Mouse (Mus musculus) left cerebral cortex, postnatal 14 days (tissue): ENCODE measurements at regions not wholly inside any gene's neighbourhood (a gene's known extent, or its start where the extent isn't known, plus 50 kb on each side); places are given as distances from the start of the nearest gene placed in this dataset.

ENCODE experiments used
- DNase-seq, 2 experiments: peaks; one replicate each; pipeline ENCODE4 v3.0.0; 2021 to 2022; ENCODE audit warnings: low spot score in 2 of 2, mixed read lengths in 1 of 2
- intact Hi-C: fragments of 180-260 bp; cut with DNase I; formaldehyde crosslinking; loops from one replicate; pipeline ENCODE4 v1.15.1; 2025

DNA sequence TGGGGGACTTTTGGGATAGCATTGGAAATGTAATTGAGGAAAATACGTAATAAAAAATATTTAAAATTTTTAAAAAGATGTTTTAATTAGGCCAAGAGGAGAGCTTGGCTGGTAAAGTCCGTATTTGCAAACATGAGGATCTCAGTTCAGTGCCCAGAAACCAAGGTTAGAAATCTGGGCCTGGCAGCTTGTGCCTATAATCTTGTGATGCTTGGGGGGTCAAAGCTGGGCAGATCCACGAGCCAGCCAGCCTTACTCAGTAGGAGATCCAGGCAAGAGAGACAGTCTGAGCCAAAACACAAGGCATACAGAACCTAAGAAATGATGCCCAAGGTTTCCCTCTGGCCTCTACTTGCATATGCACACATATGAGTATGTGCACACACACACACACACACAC lies 54.1 kb upstream of the Cxadr start:
- intact Hi-C loops: no loop called here
- no peak for DNase-seq

GRCm38 (mm10) chr16:78242678-78243077 lies 58.6 kb upstream of the Cxadr start:
- intact Hi-C loops: no loop called here
- DNase-seq: no peak

DNA sequence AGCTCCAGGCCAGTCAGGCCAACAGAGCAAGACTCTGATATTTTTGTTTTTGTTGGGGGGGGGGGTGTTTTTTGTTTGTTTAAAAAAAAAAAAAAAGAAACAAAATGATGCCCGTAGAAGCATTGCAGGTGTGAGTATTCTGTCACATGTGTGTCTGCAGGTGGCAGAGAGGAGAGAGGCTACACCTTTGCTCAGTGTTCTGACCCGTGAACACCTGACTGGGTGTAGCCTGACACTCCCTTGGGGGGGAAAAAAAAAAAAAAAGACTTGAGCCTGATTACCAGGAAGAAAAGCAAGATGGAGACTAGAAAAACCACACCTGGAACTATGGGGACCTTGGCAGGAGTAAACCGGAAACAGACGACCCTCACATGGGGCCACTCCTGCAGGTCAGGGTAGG lies 61.1 kb upstream of the Cxadr start:
- intact Hi-C loops: no loop called here
- no peak for DNase-seq

GRCm38 (mm10) chr16:78238052-78238701 lies 63.1 kb upstream of the Cxadr start:
- DNase-seq: peak; percentile 46 to 52
- intact Hi-C loops: loop anchor here (5.0 kb wide), 1 partner anchor 64 kb away; the partner anchor contains the start of gene Cxadr

GRCm38 (mm10) chr16:78237641-78238051 lies 63.6 kb upstream of the Cxadr start:
- intact Hi-C loops: loop anchor here (5.0 kb wide), 1 partner anchor 65 kb away; the partner anchor contains the start of gene Cxadr
- no peak for DNase-seq

GRCm38 (mm10) chr16:78236746-78237640 lies 64.3 kb upstream of the Cxadr start:
- peak; percentile 12 to 20 for DNase-seq
- intact Hi-C loops: loop anchor here (5.0 kb wide), 1 partner anchor 65 kb away; the partner anchor contains the start of gene Cxadr

DNA sequence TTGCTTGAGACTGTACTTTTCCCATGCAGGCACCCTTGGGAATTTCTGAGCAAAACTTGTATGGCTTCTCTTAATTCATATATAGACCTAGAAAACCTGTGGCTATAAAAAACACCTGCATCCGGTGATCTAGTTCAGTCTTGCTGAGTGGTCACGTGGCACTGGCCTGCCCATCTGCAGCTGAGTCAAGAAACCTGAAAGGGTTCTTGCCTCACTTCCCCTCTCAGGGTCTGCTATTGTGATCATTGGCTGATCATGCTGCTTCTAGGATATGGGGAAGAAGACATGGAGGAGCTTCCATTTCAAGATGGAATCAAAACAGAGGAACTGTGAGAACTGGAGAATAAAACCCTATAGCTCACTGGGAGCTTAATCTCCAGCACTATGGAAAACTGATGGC lies 69.1 kb upstream of the Cxadr start:
- no peak for DNase-seq
- intact Hi-C loops: no loop called here

GRCm38 (mm10) chr16:78229013-78229412 lies 72.3 kb upstream of the Cxadr start:
- intact Hi-C loops: no loop called here
- DNase-seq: no peak

DNA sequence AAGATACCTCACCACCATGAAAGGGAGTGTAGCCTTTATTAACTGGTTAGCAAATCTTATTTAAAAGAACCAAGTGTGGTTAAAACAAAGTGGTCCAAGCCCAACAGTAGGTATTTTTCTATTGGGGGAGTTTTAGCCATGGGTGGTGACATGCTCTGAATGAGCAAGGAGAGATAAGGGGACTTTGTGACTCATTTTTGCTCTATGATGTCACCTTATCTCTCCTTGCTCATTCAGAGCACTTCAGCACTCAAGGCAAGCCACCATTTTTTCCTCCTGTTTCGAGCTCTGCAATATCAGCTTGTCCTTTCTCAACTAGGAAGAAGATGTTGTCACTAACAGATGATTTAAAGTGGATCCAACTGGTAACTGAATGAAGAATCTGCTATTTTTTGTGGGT lies 78.9 kb upstream of the Cxadr start:
- intact Hi-C loops: no loop called here
- DNase-seq: no peak

DNA sequence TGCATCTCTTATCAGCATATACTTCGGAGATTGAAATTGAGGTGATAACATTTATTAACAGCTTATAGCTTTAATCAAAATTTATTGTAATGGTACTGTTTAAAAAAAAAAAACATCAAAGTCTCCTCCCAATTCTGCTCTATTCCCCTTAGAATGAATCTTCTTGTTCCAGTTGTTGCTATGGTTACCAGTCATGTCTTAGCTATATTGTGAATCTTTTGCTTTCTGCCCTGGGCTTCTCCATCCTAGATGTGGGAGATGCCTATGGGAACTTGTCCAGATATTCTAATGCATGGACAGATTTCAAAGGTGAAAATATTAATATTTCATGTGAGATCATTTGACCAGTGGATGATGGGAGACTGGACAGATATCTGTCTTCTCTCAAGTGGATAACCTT lies 79.5 kb upstream of the Cxadr start:
- no peak for DNase-seq
- intact Hi-C loops: no loop called here

- intact Hi-C loops: no loop called here
- DNase-seq: peak in 1 of 2 experiments; percentile 20
Observed at GRCm38 (mm10) chr16:78217633-78218032, 83.7 kb upstream of the Cxadr start.

DNA sequence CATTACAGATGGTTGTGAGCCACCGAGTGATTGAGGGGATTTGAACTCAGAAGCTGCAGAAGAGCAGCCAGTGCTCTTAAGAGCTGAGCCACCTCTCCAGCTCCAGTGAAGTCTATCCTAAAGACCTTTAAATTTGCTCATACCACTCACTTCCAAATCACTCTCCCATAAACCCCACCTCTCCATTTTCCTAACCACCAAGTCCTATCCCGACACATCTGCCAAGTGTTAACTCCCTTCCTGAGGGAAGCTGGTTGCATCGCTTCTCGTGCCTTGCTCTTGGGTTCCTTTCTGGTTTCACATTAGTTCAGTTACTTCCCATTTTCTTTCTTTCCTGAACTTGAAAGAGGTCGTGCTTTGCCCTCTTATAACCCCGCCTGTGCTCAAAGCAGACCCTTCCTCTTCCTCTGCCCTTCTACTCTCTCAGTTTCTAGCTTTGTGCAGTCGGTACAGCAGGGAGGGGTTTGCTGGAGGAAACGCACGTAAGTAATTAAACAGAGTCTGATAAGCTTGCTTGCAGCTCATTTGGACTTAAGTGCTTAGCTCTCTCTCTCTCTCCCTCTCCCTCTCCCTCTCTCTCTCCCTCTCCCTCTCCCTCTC lies 84.4 kb upstream of the Cxadr start:
- intact Hi-C loops: no loop called here
- no peak for DNase-seq

DNA sequence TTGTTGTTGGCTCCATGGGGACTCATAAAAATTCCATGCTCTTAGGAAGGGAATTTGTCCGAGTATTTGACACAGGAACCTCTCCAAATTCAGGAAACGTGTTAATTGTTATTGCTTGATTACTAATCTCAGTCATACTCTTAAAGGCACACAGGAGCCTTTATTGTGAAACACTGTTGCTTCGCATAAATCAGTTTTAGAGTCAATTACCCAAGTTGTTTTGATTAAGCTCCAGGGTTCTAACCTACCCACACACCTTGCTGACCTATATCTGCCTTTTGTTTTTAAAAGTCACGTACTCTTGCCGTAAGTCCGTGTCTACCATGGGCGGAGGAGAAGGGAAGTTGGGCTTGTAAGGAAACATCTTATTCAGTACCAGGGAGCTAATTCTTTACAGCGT lies 89.6 kb upstream of the Cxadr start:
- intact Hi-C loops: no loop called here
- no peak for DNase-seq

DNA sequence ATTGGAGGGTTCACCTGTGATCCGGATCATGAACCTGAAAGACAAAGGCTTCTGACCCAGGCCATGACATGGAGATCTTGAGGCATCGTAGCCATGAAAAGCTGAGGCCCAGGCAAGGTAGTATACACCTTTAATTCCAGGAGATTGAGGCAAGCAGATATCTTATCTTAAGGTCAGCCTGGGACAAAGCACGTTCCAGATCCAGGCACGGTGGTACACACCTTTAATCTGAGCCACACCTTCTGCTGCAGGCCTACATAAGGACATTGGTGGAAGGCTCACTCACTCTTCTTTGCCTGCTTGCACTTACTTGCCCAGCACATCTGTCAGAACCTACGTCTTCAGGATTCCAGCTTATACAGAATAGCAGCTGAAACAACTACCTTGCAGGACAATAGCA lies 93.0 kb upstream of the Cxadr start:
- intact Hi-C loops: no loop called here
- no peak for DNase-seq

DNA sequence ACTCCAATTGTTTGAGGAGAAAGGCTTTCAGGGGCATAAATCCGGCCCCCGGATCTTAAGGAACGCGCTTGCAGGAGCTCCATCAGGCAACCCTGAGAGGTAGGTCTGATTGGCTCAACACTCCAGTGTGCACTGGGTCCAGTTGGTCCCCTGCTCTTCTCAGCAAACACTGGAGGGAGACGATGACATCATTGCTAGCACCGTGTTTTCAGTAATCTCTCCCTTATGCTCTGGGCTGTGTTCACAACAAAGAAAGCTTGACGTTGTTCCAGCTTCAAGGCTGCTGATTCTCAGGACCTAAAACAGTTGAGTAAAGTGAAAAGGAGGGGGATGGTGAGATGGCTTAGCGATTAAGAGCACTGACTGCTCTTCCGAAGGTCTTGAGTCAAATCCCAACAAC lies 97.0 kb upstream of the Cxadr start:
- intact Hi-C loops: no loop called here
- DNase-seq: no peak

DNA sequence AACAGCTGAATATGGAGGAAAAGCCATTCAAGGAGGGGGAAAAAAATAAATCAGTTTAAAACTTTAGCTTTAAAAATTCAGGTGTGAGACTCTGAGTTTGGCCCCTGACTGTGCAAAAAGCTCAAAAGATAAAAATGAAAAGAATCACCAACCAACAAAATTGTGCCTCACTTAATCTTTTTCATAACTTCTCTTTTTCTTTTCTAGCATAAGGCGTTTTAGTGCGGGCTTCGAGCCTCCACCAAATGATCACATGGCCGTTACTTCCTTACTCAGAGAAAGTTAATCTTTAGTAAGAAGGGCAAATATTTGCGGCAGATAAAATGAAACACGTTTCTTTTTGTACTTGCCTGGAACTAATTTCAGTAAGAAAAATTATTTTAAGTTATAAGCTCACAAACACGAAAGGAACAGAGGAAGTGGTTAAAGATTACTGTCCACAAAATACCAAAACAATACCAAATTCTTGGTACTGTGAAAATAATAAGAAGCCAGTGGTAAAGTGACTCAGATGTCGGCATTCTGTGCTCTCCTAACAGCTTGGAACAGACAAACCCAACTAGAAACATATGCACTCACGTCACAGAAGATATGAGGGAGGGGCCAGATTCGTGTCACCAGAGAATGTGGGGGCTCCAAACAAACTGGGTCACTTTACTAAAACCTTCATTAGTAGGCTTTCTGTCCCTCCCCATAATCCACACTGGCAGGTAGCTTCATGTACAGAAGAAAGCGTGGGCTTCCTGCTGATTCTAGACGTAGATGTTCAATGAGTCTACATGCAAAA lies 101.1 kb upstream of the Cxadr start:
- no peak for DNase-seq
- intact Hi-C loops: no loop called here

GRCm38 (mm10) chr16:78199252-78199651 lies 102.0 kb upstream of the Cxadr start:
- intact Hi-C loops: loop anchor here (2.0 to 10.0 kb wide), 5 partner anchors 103 to 746 kb away; partner anchors contain the start of gene Cxadr
- no peak for DNase-seq

- peak; percentile 73 to 85 for DNase-seq
- intact Hi-C loops: loop anchor here (2.0 to 10.0 kb wide), 5 partner anchors 104 to 746 kb away; partner anchors contain the start of gene Cxadr
Observed at GRCm38 (mm10) chr16:78198642-78199121, 102.6 kb upstream of the Cxadr start.

DNA sequence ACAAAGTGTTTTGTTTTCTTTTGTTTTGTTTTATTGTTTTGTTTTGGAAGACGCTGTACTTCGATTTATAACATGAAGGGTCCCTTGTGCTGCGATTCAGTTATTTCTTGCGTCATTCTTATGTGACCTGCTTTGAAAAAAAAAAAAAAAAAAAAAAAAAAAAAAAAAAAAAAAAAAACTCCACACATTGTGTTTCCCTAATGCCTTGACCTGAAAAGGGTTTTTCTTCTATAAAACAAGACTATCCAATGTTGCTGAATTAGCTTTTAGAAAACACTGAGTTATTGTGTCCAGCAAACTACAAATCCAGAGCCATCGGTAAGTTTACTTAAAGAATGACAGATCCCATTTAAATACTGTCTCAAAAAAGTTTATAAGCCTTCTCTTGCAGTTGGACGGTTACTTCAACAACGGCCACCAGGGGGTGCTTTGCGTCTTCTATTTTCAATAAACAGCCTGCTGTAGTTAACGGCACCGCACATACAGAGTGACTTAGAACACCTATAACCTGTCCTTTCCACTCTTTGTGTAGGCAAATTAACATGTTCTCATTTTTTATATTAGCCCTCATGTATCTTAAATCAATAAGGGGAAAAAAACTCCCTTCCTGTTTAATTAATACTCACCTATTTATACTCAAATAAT lies 103.9 kb upstream of the Cxadr start:
- DNase-seq: peak; percentile 86 to 93
- intact Hi-C loops: loop anchor here (2.0 to 10.0 kb wide), 5 partner anchors 105 to 747 kb away; partner anchors contain the start of gene Cxadr
